Mouse (Mus musculus) cerebral cortex, adult 2 months (tissue): ENCODE measurements around the gene Krtcap2.

Experiments used
- WGBS: fragments of 180-500 bp; shearing (Covaris S2); methylation state at CpG from one replicate; pipeline ENCODE4 v1.1.7; 2018; 5-methylcytosine and 5-hydroxymethylcytosine counted together

Gene Krtcap2

DNA sequence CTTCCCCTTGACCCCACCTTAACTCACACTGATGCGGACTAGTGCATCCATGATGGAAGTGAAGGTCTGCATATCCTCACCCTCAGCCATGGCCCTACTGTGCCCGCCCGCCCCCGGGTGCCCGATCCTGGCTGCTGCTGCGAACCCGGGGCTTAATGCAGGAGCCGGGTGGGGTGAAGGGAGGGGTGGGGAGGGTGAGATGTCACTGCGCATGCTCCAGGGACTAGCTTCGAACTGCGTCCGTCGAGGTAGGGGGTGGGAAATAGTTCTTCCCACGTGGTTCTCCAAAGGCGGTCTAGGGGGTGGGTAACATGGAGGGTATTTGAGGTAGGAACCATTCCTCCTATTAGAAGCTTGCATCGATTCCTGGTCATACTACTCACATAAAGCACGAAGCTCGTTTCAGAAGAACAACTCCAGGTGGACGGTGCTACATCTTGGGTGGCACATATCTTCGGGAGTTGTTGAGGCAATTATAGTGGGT lies at the start of gene Krtcap2:
Gene Krtcap2, plus strand, starts transcription at position 279 of the 484 bp plus-strand sequence.
- 3% methylated on average over 20 of the region's 20 CpGs for WGBS

DNA sequence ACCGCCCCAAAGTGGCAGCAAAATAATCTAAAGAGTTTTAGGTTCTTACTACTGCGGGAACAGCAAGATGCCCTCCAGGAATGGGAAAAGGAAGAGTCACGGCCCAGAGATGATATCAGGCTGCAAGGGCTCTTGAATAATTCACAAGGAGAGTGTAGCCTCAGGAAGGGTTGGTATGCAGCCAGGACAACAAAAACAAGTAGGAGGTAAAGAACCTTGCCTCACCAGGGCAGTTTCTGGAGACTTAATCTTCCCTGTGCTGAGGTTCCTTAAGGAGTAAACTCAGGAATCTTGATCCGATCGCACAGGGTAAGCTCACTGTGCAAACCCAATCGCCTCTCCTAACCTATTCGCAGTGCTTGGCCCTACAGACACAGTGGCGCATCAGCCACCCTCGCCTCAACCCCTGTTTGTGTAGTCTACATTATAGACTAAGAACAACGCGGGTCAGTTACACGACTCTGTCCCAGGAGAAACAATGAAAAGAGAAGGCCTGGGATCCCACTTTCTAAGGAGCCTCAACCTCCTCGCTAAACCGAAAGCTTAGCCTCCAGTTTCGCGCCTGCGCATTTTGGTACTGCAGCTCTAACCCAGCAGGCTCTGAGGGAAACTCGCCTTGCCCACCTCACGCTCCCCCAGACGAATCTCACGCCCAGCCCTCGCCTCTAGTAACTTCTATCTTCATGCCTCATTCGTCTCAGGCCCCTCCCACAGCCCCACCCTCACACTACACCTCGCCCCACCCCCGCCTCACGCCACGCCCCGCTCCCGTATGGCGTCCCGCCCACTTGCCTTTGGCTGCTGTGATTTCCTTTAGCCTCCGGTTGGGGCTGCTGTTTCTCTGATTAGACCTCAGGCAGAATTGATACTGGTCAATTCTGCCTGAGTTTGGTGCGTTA lies 49.5 kb upstream of the Krtcap2 start:
- 4% methylated on average over 33 of the region's 33 CpGs for WGBS

DNA sequence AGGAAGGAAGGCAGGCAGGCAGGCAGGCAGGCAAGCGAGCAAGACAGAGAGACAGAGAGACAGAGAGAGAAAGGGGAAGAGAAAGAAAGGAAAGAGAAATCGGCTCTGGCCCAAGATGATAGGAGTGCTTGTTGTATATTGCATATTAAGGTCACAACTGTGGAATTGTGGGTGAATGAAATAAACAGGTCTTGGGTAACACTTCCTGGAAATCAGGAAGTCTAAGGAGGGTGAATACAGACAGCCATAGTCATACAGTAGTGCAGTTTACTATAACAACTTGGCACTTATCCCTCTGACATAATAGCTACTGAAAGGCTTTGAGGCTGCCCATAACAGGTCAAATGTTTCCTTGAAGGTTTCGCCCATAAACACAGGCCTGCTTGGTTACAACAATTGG lies 45.9 kb upstream of the Krtcap2 start:
- WGBS = 75% methylated on average over 3 of the region's 3 CpGs

DNA sequence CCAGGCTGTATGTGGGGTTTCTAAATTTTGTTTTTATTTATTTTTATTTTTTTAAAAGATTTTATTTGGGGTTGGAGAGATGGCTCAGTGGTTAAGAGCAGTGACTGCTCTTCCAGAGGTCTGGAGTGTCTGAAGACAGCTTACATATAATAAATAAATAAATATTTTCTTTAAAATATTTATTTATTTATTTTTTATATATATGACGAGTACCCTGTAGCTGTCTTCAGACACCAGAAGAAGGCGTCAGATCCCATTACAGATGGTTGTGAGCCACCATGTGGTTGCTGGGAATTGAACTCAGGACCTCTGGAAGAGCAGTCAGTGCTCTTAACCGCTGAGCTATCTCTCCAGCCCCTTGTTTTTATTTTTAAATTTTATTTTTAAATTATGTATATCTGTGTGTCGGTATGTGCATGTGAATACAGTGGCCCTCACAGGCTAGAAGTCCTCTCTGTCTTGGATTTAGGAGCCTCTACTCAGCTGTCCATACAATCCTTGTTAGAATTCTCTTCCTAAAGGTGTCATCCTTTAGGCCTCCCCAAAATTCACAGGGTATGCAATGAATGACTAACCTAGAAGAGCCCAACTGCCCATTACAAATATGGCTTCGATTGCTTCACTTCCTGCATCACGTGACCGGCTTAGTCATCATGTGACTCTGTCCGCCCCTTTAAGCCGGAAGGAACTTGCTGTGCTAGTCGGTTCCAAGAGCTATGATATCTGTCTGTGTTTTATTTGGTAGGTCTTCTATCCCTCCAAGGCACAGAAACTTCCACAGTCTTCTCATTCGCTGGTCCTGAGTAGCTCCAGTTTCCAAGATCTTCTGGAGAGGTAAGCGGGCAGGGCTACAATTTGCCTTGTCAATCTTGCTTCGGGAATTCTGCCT lies 43.3 kb upstream of the Krtcap2 start, which contains the start of gene Gba:
Gene Gba, plus strand, starts transcription at position 676 of the 889 bp plus-strand sequence.
- 18% methylated on average over 13 of the region's 13 CpGs for WGBS

DNA sequence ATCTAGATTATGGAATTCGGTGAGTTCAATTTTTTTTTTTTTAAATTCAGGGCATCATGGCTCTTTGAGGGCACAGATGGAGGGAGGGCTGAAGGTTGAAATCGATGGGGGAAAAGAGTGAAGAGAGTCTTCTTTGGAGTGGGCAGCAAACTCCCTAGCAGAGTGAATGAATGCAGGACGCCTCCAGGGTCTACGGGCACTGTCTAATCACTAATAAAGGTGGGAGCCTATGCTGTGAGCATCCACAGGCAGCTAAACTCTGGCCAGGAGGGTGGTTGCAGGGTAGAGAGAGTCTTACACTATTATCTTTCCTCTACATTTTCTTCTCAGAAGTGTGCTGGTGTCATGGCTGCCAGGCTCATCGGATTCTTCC lies 42.6 kb upstream of the Krtcap2 start:
- WGBS = 17% methylated on average over 5 of the region's 5 CpGs

DNA sequence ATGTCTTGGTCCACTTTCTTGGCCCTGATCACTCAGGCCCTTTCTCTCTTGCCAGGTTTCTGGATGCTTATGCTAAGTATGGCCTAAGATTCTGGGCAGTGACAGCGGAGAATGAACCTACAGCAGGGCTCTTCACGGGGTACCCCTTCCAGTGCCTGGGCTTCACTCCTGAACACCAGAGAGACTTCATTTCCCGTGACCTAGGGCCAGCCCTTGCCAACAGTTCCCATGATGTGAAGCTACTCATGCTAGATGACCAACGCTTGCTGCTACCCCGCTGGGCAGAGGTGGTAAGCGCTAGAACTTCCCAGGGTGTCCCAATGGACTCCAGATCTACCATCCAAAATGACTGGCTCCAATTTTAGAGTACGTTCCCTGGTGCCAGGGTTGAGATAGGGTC lies 39.7 kb upstream of the Krtcap2 start:
- WGBS = 90% methylated on average over 7 of the region's 7 CpGs

DNA sequence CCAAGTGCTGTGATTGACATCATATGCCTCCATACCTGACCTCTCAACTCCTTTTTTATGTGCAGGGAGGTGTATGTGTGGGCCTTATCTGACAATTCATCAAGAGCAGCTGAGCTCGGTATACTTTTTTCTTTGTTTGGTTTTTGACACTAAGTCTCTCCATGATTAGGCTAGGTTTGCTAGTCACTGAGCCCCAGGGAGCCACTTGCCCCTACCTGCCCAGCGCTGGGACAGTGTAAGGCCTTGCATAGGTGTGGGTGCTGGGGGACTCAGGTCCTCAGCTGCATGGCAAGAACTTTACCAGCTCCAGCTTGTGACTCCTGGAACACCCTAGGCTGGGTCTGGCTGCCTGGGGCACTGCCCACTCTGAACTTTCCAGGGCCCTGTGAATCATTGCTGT lies 39.1 kb upstream of the Krtcap2 start:
- WGBS = 92% methylated on average over 2 of the region's 2 CpGs

DNA sequence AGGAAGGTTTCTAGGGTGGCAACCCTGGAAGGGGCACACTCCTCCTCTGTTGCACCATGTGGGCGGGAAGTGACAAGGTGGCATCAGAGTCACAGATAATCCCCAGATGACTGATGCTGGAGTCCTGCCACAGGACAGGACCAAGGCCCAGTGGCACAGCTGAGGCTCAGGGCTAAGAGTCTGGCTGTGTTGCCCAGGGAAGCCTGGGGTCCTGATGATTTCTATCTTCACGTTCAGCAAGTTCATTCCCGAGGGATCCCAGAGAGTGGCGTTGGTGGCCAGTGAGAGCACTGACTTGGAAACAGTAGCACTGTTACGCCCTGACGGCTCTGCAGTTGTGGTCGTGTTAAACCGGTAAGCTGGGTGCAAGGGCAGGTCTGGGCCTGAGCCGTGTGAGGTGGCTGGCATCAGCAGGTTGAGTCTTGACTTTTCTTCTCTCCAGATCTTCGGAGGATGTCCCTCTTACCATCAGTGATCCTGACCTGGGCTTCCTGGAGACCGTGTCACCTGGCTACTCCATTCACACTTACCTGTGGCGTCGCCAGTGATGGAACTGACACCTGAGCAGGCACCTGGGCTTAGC lies 37.6 kb upstream of the Krtcap2 start:
- 91% methylated on average over 13 of the region's 13 CpGs for WGBS

DNA sequence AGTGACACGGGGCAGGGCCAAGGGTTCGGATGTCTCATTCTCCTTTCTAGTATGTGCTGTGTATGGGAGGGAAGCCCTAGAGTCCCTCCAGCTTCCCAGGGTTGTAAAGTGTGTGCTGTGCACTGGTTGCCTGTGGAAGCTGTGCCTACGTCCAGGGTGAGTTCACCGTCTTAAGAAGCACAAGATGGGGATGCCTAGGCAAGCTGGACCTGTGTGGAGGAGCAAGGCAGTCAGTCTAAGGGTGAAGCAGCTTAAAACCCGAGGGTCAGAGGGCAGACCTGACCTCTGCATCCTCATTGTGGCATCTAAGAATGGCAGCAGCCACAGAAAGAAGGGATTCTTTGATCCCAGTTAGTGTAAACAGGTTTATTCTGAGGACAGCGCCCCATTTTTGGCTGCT lies 37.0 kb upstream of the Krtcap2 start:
- 87% methylated on average over 6 of the region's 6 CpGs for WGBS

DNA sequence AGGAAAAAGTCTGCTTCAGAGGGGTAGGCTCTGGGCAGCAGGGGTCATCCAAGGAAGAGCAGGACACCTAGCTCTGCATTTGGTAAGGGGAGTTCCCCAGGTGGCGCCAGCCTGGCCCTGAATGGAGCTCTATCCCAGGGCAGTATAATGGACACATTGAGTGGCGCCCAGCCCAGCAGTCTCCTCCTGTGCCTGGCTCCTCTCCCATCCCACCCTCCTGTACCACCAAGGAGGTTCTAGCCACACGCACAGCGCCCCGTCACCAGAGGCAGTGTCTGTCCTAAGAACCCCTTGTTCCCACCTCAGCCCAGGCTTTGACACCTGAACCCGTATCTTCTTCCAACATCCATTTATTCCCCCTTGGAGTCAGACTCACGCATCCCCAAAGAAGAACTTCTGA lies 36.0 kb upstream of the Krtcap2 start:
- WGBS = 83% methylated on average over 7 of the region's 7 CpGs

DNA sequence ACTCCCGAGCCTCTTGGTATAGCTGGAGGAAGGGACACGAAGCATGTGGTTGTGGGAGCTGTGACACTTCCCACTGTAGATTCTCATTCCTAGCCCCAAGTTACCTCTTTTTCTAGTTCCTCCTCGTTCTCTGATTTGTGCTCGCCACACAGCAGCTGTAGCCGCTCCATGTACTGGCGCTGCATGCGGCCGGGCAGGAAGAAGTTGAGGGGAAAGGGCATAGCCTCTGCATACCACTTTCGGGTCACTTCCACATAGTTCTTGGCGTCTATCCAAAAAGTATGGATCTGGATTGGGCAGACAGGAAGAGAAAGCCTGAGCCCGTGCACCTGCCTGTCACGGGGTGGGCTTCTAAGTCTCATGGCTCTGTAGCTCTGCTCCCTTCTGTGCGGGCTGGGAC lies 35.6 kb upstream of the Krtcap2 start:
- 62% methylated on average over 13 of the region's 13 CpGs for WGBS

DNA sequence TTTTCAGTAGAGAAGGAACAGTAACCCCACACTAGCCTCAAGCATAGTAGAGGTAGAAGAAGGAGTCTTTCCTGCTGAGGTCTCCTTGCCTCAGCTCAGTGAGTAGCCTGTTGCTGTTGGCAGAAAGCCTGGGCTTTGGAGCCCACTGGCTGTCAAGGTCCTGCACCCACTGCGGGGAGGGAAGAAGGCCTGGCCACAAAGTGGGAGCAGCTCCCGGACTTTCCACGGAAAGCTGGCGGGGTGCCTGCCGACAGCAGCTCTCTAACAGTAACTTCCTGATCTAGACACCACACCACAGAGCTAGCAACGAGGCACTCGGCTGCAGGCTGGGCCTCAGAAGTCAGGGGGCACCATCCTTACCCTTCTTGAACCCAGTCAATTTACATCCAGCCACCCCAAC lies 35.0 kb upstream of the Krtcap2 start:
- WGBS = 28% methylated on average over 7 of the region's 7 CpGs

DNA sequence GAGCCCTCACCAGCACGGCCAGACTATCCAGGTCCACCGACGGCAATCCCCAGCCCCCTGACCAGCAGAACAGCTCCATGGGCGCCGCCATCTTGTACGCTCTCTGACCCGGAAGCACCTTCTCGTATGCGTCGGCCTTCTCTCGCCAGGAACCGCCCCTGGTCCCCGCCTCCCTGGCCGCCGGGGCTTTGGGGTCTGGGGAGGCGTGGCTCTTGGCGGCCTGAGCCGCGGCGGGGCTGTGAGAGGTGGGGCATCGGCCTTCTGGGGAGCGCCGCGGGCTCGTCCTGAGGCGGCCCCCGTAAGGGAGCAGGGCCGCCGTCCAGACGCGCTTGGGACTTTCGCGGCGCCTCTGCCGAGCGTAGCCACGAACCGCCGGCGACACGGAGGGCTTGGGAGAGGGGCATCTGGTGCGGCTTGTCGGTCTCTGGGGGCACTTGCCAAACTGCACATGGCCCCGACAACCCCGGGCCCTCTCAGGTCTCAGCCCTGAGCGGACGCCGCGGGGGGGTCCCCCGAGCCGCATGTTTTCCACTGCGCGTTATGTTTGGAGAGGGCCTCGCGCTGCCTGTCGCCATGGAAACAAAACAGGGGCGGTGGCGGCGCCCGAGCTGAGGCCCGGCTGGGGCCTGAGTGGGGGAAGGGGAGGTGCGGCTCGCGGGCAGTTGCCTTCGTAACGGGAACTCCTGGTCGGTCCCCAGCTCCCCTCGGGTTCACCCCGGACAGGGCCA lies 31.8 kb upstream of the Krtcap2 start:
- WGBS = under 1% methylated on average over 69 of the region's 69 CpGs

DNA sequence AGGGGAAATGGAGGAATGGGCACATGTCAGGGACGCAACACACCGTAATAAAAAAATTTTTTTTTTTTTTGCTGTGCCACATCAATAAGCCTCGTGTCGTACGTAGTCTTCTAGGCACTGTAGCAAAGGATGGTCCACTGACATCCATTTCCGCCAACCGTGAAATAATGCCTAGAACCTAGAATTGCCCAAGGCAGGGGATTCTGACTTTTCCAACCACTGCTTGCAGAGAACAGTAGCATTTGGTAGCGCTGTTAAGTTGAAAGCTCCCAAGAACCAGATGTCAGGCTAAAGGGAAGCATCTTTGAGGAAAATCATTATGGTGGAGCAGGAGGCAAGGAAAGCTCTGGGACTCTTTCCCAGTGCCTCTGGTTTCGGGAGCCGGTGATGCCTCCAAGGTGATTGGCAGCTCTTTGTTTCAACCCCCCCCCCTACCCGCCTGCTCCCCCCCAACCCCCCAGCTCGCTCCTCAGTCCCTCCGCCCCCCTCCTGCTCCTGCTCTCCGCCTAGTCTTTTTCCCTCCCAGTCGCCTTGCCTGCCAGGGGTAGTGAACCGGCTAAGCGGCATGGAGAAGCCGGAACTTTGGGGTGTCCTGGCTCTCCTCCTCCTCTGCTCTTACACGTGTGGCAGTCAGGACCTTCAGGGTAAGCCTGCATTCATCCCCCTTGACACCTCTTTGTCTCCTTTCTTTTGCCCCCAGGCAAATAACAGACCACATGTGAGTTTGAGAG lies 30.9 kb upstream of the Krtcap2 start, which contains the start of gene Thbs3:
Gene Thbs3, plus strand, starts transcription at position 500 of the 731 bp plus-strand sequence.
- 3% methylated on average over 19 of the region's 19 CpGs for WGBS

DNA sequence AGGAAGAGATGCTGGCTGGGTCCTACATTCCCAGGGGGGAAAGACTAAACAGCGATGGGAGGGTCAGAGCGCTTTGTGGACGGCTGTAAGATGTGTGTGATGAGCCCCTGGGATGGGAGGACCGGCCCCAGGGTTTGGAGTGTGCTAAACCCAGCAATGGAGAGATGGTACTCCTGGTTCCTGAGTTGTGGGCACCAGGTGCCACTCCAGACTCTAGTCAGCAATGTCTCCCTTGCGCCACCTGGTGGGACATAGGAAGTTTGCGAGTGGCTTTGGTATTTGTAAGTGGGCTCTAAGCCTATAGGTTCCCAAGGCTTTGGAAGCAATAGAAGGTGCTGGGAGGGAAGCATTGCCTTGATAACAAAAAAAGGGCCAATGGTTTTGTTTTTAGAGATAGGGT lies 29.9 kb upstream of the Krtcap2 start:
- 1% methylated on average over 6 of the region's 6 CpGs for WGBS

DNA sequence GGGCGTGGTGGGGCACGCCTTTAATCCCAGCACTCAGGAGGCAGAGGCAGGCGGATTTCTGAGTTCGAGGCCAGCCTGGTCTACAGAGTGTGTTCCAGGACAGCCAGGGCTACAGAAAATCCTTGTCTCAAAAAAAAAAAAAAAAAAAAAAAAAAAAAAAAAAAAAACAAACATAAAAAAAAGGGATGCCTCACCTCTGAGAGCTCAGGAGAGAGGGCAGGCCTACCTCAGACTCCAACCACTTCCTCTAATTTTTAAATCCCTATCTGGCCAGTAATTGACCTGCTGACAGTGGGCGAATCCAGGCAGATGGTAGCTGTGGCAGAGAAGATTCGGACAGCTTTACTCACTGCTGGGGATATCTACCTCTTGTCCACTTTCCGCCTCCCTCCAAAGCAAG lies 29.4 kb upstream of the Krtcap2 start:
- WGBS = 67% methylated on average over 7 of the region's 7 CpGs

DNA sequence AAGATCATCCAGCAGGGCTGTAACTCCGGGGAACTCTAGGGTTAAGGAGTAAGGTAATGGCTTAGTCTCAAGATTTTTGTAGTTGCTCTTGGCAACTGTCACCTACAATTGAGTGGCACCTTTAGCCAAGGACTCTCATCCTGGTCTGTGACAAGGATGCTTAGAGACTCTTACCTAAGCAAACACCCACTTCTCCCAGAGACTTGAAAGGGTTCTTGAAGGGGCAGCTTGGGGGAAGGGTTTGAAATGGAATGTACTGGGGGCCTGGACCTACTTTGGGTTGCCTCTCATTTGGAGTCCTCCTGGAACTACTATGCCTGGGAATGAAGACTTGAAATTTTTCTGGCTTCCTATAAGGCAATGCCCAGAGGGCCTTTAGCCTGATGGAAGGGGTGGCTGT lies 27.5 kb upstream of the Krtcap2 start:
- whole genome bisulfite sequencing = 60% methylated on average over 1 of the region's 1 CpGs

DNA sequence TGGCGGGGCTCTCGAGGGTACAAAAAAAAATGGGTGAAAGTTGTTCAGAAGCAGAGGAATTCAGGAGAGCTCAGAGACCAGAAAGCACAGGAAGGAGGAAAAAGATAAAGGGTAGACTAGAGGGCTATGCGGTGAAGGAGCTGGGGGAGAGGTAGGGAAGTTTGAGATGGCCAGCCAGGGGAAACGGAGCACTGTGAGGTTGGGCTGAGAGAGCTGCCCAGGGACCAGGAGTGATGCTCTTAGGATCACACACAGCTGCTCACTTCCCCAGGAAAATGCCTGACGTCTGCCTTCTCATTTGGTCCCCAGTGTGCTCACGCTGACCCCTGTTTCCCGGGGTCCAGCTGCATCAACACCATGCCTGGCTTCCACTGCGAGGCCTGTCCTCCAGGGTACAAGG lies 26.2 kb upstream of the Krtcap2 start:
- WGBS = 58% methylated on average over 8 of the region's 8 CpGs

DNA sequence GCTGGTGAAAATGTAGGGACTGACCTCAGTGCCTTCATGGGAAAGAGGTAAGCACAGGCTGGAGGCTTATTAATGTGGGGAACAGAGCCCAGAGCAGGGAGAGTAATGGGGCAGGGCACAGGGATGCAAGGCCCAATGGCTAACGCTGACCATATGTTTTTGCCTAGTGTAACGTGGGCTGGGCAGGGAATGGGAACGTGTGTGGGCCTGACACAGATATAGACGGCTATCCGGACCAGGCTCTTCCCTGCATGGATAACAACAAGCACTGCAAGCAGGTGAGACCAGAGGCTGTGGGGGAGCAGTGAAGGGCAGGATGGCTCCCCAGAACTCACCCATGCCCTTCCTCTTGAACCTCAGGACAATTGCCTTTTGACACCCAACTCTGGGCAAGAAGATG lies 24.6 kb upstream of the Krtcap2 start:
- WGBS = 57% methylated on average over 5 of the region's 5 CpGs

DNA sequence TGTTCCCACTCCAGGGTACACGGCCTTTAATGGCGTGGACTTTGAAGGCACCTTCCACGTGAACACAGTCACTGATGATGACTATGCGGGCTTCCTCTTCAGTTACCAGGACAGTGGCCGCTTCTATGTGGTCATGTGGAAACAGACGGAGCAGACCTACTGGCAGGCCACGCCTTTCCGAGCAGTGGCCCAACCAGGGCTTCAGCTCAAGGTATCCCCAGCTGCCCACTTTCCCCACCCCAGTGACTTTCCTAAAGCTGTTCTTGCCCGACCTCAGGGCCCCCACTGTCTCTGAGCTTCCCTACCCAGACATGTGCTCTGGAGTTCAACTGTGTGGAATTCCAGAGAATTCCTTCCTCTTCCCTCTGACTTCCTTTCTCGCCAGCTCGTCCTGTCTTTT lies 21.0 kb upstream of the Krtcap2 start:
- 47% methylated on average over 11 of the region's 11 CpGs for WGBS
